Mouse (Mus musculus) lung, embryonic 16.5 days (tissue): ENCODE data around the gene Dyrk1a. TPM values are rescaled to one million over a fixed set of nuclear protein-coding genes. Genes with fewer than 3 reads are reported as not detected.

Experiments
- ATAC-seq: fragments of 200-750 bp; cut with Nextera tagmentation; 2 replicates; pipeline ENCODE4 v1.8.0; 2017; ENCODE audit warnings: low read depth, mild to moderate bottlenecking, moderate library complexity
- H3K27ac ChIP-seq: fragments of 300-500 bp; sonication (generic); 2 replicates; pipeline ENCODE4 v1.5.1; 2014; ENCODE audit warnings: mild to moderate bottlenecking, control low read depth, low read length
- H3K27me3 ChIP-seq: fragments of 300-500 bp; sonication (generic); 2 replicates; pipeline ENCODE4 v1.6.1; 2014; ENCODE audit warnings: low read depth, low read length, mixed read lengths; ENCODE audit not compliant: control insufficient read depth, insufficient read depth
- H3K36me3 ChIP-seq: fragments of 300-500 bp; sonication (generic); 2 replicates; pipeline ENCODE4 v1.6.1; 2014; ENCODE audit warnings: low read length; ENCODE audit not compliant: control insufficient read depth, insufficient read depth
- H3K4me1 ChIP-seq: fragments of 300-500 bp; sonication (generic); replicated peaks from 2 replicates; pipeline ENCODE4 v1.6.1; 2014; ENCODE audit warnings: low read length, mixed read lengths; ENCODE audit not compliant: control insufficient read depth, insufficient read depth
- H3K4me2 ChIP-seq: fragments of 300-500 bp; sonication (generic); 2 replicates; pipeline ENCODE4 v1.6.1; 2014; ENCODE audit warnings: low read depth, low read length, control low read depth
- H3K4me3 ChIP-seq: fragments of 300-500 bp; sonication (generic); 2 replicates; pipeline ENCODE4 v1.5.1; 2014; ENCODE audit warnings: mild to moderate bottlenecking, low read length, control low read depth
- H3K9ac ChIP-seq: fragments of 300-500 bp; sonication (generic); 2 replicates; pipeline ENCODE4 v1.6.1; 2014; ENCODE audit warnings: low read length, control low read depth
- H3K9me3 ChIP-seq: fragments of 300-500 bp; sonication (generic); 2 replicates; pipeline ENCODE4 v1.6.1; 2016; ENCODE audit warnings: low read length; ENCODE audit not compliant: control insufficient read depth
- WGBS: fragments of 180-500 bp; shearing (Covaris S2); extraction: QIAGEN DNeasy Blood & Tissue Kit; methylation state at CpG from one replicate; pipeline ENCODE4 v1.1.7; 2014; 5-methylcytosine and 5-hydroxymethylcytosine counted together
- polyA plus RNA-seq: library from polyadenylated mRNA; unstranded; fragments of >200 nt; fragmentation: Nextera tagmentation; extraction: Ambion mirVana; gene quantifications from 2 replicates; pipeline ENCODE4 v1.2.1, GENCODE M21; 2015

The Dyrk1a gene
- polyA plus RNA-seq, 1 experiment from 2014 or later = 8.0 TPM

DNA sequence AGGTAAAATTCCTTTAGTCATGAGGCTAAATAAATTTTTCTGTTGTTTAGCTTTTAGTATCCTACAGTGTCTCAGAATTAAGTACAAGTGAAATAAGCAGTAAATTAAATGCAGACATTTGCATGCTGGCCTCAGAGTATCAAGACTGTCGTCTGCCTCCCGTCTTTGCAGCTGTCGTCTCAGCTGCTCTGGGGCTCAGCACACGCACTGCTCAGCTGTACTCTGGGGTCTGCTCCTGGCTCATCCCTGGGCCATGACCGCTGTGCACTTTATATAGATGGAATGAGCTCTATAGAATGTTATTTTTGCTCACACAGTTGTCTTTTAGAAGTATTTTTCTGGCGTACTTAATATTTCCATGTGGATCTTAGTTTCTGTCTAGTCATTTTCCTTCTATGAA is 85.3 kb downstream of the Dyrk1a start:
- Histone ChIP-seq H3K27ac (no peak overlapping the region), H3K9ac (no peak overlapping the region), H3K4me1 (no peaks in the 10 kb centered on the region; the same call in 1 of the 2 replicates), H3K27me3 (no peaks in the 10 kb centered on the region), H3K9me3 (no peaks in the 10 kb centered on the region), H3K4me2 (no peak overlapping the region), H3K36me3 (no peaks in the 10 kb centered on the region), H3K4me3 (no peak overlapping the region)
- no peak for ATAC-seq
- 77% methylated on average over 6 of the region's 6 CpGs for WGBS

GRCm38 (mm10) chr16:94656891-94657290 is 87.1 kb downstream of the Dyrk1a start:
- 75% methylated on average over 7 of the region's 7 CpGs for WGBS
- Histone ChIP-seq H3K9me3 (no peaks in the 10 kb centered on the region), H3K4me1 (no peaks in the 10 kb centered on the region; the same call in 1 of the 2 replicates), H3K36me3 (no peaks in the 10 kb centered on the region), H3K9ac (no peak overlapping the region), H3K4me3 (no peak overlapping the region), H3K27me3 (no peaks in the 10 kb centered on the region), H3K27ac (no peak overlapping the region), H3K4me2 (no peak overlapping the region)
- no peak for ATAC-seq

DNA sequence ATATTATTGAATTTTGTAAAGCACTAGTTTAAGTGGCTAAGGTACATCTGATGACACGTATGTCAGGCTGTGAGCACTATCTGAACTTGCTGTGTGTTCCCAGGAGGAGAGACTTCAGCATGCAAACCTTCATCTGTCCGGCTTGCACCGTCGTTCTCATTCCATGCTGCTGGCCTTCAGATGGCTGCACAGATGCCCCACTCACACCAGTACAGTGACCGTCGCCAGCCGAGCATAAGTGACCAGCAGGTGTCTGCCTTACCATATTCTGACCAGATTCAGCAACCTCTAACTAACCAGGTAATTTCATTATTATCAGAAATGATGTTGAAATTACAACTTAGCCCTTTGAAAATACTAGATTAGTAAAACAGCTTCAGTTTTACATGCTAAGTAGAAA is 89.6 kb downstream of the Dyrk1a start:
- H3K4me1 ChIP-seq = no peaks in the 10 kb centered on the region; the same call in 1 of the 2 replicates
- no peaks in the 10 kb centered on the region for H3K9me3 ChIP-seq
- no peak overlapping the region for H3K9ac ChIP-seq
- no peak overlapping the region for H3K4me2 ChIP-seq
- no peaks in the 10 kb centered on the region for H3K27me3 ChIP-seq
- peaks cover 2% of the 10 kb centered on the region; the same call in 1 of the 2 replicates for H3K36me3 ChIP-seq
- WGBS = 90% methylated on average over 7 of the region's 7 CpGs
- H3K27ac ChIP-seq = no peak overlapping the region
- no peak for ATAC-seq
- no peak overlapping the region for H3K4me3 ChIP-seq

- H3K27ac ChIP-seq = no peak overlapping the region
- no peaks in the 10 kb centered on the region; the same call in 1 of the 2 replicates for H3K4me1 ChIP-seq
- H3K4me2 ChIP-seq = no peak overlapping the region
- no peak overlapping the region for H3K4me3 ChIP-seq
- WGBS = 83% methylated on average over 8 of the region's 8 CpGs
- no peaks in the 10 kb centered on the region for H3K27me3 ChIP-seq
- H3K9ac ChIP-seq = no peak overlapping the region
- no peak for ATAC-seq
- peaks cover 2% of the 10 kb centered on the region; the same call in 1 of the 2 replicates for H3K36me3 ChIP-seq
- no peaks in the 10 kb centered on the region for H3K9me3 ChIP-seq
Observed at GRCm38 (mm10) chr16:94660221-94660620, 90.4 kb downstream of the Dyrk1a start.

DNA sequence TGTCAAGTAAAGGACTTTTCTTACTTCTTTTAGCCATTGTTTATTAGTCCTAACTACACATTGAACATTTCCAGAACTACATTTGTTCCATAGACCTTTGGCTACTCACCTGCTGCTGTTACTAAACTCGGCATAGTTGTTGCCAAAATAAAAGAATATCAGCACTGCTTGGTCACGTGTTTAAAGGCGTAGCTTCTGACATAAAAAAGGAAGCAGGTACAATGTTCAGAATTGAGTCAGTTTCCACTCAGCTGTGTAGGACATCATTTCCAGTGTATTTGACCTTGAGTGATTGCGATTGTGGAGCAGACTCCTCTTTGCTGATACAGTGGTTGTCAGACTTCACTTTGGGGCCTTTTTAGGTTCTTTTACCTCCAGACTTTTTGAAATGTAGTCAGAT is 97.7 kb downstream of the Dyrk1a start:
- Histone ChIP-seq H3K9me3 (no peaks in the 10 kb centered on the region), H3K9ac (no peak overlapping the region), H3K4me3 (no peak overlapping the region), H3K27me3 (no peaks in the 10 kb centered on the region), H3K4me2 (no peak overlapping the region), H3K36me3 (peaks cover 25% of the 10 kb centered on the region), H3K27ac (no peak overlapping the region), H3K4me1 (no peaks in the 10 kb centered on the region)
- ATAC-seq = no peak
- WGBS = 88% methylated on average over 4 of the region's 4 CpGs

- Histone ChIP-seq H3K27me3 (no peaks in the 10 kb centered on the region), H3K4me1 (no peaks in the 10 kb centered on the region), H3K4me2 (no peak overlapping the region), H3K4me3 (no peak overlapping the region), H3K27ac (no peak overlapping the region), H3K36me3 (peaks cover 24% of the 10 kb centered on the region), H3K9ac (no peak overlapping the region), H3K9me3 (no peaks in the 10 kb centered on the region)
- 73% methylated on average over 9 of the region's 9 CpGs for WGBS
- no peak for ATAC-seq
Observed at GRCm38 (mm10) chr16:94671313-94671712, 101.5 kb downstream of the Dyrk1a start.

GRCm38 (mm10) chr16:94680924-94681323 is 111.1 kb downstream of the Dyrk1a start:
- ATAC-seq = no peak
- Histone ChIP-seq H3K27ac (no peak overlapping the region), H3K4me3 (no peak overlapping the region), H3K4me1 (no peaks in the 10 kb centered on the region), H3K36me3 (peaks cover 15% of the 10 kb centered on the region), H3K9me3 (no peaks in the 10 kb centered on the region), H3K4me2 (no peak overlapping the region), H3K9ac (no peak overlapping the region), H3K27me3 (no peaks in the 10 kb centered on the region)
- WGBS = 68% methylated on average over 4 of the region's 4 CpGs

DNA sequence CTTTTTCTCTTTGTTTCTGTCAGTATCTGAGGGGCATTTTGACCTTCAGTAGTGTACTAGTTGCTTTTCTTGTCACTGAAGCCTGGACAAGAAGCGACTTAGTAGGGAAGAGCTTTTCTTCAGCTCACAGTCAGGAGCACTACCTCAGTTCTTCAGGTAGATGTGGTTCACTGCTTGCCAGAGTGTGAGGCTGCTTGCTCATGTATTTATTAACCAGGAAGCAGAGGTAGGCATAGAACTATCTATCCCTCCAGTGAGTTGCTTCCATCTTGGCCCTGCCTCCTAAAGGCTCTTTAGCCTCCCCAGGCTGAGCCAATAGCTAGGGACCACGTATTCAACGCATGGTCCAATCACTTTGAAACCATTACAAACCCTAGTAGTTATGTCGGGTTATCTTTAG is 112.0 kb downstream of the Dyrk1a start:
- Histone ChIP-seq H3K9me3 (no peaks in the 10 kb centered on the region), H3K36me3 (peaks cover 23% of the 10 kb centered on the region), H3K4me1 (no peaks in the 10 kb centered on the region), H3K27ac (no peak overlapping the region), H3K9ac (no peak overlapping the region), H3K27me3 (no peaks in the 10 kb centered on the region), H3K4me2 (no peak overlapping the region), H3K4me3 (no peak overlapping the region)
- 87% methylated on average over 4 of the region's 4 CpGs for WGBS
- no peak for ATAC-seq

GRCm38 (mm10) chr16:94683960-94684359 is 114.2 kb downstream of the Dyrk1a start:
- no peaks in the 10 kb centered on the region for H3K4me1 ChIP-seq
- no peak overlapping the region for H3K9ac ChIP-seq
- ATAC-seq = no peak
- no peak overlapping the region for H3K4me2 ChIP-seq
- 55% methylated on average over 4 of the region's 4 CpGs for WGBS
- no peak overlapping the region for H3K4me3 ChIP-seq
- no peaks in the 10 kb centered on the region for H3K9me3 ChIP-seq
- H3K27me3 ChIP-seq = no peaks in the 10 kb centered on the region
- H3K36me3 ChIP-seq = peaks cover 36% of the 10 kb centered on the region
- no peak overlapping the region for H3K27ac ChIP-seq

GRCm38 (mm10) chr16:94693687-94694305 is 124.0 kb downstream of the Dyrk1a start:
- Histone ChIP-seq H3K36me3 (peaks cover 41% of the 10 kb centered on the region), H3K27ac (no peak overlapping the region), H3K4me3 (no peak overlapping the region), H3K9ac (no peak overlapping the region), H3K4me1 (no peaks in the 10 kb centered on the region), H3K9me3 (no peaks in the 10 kb centered on the region), H3K27me3 (no peaks in the 10 kb centered on the region), H3K4me2 (no peak overlapping the region)
- ATAC-seq = no peak
- 78% methylated on average over 4 of the region's 4 CpGs for WGBS
